Mouse (Mus musculus) 3T3-L1 (cell line): ENCODE data around the gene Zfp524.
"Not testable (repeated sequence)": the region's sequence is repeated elsewhere in the genome, so short reads cannot be mapped to it uniquely, and the experiment has no call there.

Source experiments
- DNase-seq: peaks from one replicate; pipeline ENCODE4 v3.0.0-alpha.2; 2015; ENCODE audit warnings: low read depth, low spot score

Gene Zfp524

DNA sequence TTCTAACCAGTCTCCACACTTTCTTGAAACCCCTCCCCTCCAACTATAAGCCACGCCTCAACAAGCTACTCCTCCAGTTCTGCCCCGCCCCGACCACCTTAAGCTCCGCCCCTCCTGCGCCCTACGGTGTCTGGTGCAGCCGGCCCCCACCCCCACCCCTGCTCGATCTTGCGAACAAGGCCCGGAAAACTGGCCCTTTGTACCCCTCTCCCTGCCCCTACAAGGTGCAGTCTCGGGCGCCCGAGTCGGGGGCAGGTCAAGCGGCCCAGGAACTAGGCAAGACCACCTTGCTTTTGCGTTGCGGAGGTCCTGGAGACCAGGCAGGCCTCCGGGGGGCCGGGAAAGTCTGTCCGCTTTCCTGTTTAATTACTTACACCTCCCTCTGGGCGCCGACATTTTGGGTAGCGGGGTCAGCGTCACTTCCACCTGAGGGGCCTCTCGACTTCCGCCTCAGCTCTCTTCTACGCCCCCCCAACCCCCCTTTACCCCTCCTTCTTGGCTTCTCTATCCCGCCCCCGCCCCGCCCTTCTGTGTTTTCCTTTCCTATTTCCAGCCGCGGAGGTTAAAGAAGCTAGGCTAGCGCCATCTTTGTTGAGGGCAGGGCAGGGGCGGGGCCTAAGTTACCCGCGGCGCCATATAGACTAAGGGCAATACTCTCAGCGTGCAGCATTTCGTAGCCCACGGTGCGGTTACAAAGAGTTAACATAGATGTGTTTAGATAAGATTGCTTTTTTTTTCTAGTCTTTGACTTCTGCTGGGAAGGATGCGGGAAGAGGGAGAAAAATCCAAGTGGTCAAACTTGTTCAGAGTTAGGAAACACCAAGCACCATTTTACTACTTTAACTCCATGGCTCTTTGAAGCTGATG, at the start of gene Zfp524, which contains the start of gene Fiz1:
Gene Zfp524 (plus strand): TSS at position 165 of the 867 bp plus-strand sequence.
Gene Fiz1 (minus strand): TSS at position 447 of the 867 bp plus-strand sequence.
- DNase-seq, result peak; percentile 96

DNA sequence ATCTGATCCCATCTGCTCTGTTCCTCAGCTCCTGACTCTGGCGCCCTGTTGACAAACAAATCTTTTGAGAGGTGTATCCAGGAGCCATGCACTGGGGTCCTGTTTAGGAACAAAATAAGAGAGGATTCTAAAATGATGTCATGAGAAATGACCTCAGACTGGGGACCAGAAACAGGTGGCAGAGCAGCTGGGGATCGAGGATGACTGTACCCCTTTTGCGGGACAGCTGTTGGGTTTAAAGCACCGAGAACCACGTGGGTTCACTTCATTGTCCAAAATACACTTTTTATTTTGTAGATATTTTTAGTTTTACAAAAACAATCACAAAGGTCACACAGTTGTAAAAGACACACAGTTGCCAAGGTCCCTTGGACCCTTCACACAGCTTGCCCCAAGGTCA, 49.2 kb upstream of the Zfp524 start:
- DNase-seq, result no peak

DNA sequence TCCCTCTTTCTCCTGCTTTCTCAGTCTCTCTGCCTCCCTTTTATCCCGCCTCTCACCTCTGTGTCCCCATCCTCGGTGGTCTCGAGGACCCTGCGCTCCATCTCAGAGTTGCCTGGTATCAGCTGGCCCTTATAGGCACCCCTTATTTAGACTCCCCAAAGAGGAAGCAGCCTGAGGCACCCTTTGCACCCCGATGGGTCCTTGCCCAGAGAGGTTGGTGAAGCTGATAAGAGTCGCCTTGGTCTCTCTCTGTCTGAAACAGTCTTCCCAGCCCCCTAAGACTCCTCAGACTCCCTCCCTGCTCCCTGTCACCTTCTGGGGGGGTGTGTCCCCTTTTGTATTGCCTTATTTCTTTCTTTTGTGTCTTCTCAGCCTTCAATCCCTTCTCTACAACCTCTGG, 43.1 kb upstream of the Zfp524 start, which contains the start of gene Sbk3:
Gene Sbk3 (minus strand): TSS at position 101 of the 400 bp plus-strand sequence.
- no peak for DNase-seq

DNA sequence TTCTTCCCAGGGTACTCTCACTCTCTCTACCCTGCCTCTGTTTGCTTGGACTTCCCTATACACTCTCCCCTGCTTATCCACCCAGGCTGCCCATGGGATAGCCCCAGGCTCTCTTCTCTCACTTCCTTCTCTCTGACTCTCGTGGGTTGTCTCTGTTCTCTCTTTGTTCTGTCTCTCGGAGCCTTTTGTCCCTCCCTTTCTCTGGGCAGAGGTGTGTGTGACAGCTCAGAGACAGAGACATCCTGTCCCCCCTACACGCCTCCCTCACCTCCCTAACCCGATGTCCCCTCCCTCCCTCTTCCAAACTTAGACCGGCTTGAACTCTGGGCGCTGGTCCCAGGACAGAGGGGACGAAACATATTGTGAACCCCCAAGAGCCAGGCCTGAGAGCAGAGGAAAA, 42.5 kb upstream of the Zfp524 start:
- no peak for DNase-seq

DNA sequence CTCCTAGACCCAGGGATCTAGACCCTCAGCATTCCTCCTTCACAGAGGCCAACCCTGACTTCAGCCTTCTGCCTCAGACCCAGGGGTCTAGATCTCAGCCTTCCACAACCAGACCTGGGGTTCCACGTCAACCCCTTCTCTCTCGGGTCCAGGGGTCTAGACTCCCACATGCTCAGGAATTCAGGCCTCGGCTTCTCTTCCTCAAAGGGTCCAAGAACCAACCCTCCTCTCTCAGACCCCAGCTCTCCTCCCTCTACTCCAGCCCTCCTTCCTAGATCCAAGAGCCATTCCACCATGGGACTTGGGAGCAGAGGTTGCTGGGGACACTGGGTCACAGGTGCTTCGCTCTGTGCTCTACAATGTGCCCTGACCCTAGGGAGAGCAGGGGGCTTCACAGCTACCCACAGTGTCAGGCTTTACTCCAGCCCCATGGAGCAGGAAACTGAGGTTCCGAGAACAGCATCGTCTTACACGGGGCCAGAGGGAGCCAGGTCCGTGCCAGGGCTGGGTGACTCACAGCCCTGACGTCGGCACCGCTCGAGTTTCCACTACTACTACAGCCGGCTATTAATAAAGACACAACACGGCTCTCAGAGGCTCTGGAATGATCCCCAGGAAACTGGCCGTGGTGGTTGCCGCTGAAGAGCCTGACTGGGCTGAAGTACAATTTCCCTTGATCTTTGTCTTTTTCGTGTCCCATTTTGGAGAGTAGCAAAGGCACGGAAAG, 41.7 kb upstream of the Zfp524 start:
- DNase-seq, result peak; percentile 91

DNA sequence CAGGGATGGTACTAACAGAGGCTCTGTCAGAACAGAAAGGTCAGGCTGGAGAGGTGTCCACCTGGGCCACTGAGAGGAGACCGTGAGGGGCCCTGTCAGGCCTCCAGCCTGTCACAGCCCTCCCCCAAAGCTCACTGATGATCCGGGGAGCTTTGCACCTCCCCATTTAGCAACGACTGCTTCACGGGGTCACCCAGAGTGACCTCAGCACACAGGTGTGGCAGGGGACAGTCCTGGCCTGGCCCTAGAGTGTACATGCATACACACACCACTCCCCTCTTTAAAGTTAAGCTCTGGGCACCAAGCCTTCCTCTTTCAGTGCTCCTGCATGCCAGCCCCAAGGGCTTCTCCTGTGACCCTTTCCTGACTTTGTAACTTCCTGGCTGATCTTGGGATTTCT, 38.8 kb upstream of the Zfp524 start:
- no peak for DNase-seq

DNA sequence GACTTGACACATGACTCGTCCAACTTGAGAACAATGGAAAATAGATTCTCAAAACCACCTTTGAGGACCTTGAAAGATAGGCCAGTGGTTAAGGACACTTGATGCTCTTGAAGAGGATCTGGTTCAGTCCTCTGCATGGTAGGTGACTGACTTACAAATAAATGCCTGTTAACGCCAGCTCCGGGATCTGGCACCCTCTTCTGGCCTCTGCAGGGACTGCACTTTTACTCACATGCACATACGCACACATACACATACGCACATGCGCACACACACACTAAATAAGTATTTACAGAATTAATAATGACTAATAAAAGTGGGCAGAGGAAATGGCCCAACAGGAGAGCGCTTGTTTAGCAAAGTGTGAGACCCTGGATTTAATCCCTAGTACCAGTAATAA, 37.4 kb upstream of the Zfp524 start:
- DNase-seq, result no peak

DNA sequence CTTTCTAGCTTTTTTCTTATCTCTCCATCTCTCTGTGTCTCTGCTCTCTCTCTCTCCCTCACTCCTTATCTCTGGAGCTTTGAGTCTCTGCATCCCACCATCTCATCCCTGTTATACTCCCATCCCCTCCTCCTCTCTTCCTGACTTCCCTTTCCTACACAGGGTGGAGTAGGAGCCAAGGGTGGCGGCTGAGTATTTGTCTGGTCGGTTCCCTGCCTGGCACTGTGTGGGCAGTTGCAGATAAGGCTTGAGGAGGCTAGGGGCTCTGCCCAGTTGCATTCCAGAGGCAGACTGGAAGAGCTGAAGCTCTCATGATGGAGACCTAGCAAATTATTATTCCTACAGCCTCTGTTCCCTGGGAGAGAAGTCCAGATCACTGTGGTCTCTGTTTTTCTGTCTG, 26.0 kb upstream of the Zfp524 start:
- DNase-seq, result no peak

DNA sequence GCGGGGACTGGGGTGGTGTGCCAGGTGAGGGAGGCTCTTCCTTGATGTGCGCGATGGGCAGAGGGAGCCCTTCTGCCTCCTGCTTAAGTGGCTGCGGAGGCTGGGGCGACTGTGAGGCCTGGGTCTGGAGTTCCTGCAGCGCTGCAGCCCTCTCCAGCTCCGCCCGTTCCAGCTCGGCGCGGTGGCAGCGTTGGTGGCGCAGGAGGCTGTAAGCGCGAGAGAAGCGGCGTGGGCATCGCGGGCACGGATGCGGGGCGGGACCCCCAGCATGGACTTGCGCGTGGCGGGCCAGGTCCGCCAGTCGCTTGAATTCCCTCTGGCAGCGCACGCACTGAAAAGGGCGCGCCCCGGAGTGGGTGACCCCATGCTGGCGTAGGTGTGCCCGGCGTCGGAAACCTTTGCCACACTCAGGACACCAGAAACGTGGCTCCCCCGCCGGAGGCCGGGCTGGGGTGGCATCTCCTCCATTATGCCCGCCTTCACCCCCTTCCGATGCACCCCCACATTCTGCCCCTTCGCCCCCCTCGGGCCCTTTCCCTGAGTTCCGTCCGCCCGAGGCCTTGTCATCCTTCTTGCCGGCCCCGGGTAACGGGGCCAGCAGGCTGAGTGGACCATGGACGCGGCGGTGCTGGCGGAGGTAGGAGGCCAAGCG, 20.7 kb upstream of the Zfp524 start:
- no peak for DNase-seq

DNA sequence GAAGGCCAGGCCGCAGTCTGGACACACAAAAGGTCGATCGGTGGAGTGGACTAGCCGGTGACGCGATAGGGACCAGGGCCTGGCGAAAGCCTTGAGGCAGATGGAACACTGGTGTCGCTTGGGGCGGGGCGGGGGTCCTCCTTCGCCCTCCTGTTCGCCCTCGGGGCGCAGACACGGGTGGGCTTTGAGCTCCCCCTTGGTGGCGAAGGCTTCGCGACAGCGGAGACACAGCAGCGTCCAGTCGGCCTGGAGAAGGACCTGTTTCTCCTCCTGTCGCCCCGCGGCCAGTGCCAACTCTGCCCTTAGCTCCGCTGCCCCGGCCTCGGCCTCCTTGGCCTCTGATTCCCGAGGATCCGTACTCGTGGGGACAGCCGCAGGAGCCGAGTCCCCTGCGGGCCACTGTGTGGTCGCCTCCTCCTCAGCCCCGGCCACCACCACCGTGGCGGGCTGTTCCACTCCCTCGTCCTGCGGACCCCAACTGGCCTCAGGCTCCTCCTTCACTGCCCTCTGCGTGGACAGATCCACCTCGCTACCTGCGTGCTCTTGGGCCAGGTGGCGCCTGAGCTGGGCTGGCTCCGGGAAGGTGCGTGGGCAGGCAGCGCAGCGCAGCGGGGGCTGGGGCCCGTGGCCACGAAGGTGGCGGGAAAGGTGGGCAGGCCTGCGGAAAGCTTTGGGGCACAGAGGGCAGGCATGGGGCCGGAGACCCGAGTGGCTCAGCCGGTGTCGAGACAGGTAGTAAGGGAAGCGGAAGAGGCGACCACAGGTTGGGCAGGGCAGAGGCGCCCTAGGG, 20.0 kb upstream of the Zfp524 start:
- DNase-seq, result no peak

DNA sequence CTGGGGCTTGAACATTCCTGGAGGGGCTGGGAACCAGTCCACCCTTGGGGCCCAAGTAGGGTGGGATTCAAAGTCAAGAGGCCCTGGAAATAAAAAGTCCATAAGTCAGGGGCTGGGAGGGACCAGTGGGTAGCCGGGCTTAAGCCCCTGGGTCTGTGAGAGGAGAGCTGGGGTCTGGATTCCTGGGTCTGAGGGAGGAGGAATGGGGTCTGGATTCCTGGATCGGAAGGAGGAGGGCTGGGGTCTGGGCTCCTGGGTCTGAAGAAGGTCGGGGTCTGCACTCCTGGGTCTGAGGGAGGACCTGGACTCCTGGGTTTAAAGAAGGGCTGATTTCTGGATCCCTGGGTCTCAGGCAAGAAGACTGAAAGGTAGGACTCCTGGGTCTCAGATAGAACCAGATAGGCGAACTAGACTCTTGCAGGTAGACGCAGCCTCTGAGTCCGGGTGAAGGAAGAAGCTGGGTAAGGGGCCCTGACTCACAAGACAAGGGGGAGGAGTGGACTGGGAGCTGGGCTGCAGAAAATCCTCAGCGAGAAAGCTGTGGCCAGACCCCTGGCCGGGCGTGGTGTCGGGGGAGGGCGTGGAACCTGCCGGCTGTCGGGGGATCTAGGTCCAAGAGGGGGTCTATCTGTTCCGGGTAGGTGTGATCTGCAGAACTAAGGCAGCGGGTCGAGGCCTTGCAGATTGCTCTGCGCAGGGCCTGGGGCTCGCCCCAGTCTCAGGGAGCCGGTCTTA, 18.8 kb upstream of the Zfp524 start:
- DNase-seq, result no peak

DNA sequence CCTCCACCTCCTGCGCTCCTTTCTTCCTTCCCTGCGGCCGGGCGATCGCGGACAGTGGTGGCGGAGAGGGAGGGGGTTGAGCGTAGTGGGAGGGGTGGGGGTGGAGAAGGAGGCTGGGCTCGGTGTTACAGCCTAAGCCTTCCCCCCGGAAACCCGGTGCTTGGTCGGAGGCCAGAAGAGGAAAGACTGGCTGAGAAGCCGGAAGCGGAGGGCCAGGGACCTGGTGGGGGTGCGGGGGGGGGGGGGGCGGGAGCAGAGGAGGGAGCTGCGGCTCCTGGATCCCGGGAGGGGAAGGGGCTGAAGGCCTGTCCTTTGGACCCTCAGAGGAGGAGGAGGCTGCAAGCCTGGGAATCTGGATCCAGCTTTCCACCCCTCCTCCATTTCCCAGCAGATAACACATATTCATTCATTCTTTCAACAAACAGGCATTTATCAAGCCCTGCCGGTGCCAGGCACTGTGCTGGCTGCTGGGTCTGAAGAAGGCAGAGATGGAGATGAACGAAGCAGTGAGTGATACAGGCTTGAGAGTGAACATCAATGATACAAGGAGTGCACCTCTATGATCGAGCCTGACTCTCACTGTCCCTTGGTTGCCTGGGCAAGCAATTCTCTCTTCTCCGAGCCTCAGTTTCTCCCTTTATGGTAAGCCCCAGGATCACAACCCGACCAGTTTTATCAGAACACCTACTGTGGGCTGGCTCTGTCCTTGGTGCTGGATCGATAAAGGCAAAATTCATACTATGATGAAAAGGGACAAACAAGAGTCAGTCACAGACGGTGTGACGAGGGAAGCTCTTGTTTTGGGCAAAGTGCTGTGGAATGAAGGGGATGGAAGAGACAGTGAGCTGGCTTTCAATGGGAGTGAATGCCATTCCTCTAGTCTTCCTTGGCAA, 18.0 kb upstream of the Zfp524 start, which contains the start of gene Zfp579:
Gene Zfp579 (minus strand): TSS at position 156 of the 893 bp plus-strand sequence.
- DNase-seq, result peak; percentile 86

DNA sequence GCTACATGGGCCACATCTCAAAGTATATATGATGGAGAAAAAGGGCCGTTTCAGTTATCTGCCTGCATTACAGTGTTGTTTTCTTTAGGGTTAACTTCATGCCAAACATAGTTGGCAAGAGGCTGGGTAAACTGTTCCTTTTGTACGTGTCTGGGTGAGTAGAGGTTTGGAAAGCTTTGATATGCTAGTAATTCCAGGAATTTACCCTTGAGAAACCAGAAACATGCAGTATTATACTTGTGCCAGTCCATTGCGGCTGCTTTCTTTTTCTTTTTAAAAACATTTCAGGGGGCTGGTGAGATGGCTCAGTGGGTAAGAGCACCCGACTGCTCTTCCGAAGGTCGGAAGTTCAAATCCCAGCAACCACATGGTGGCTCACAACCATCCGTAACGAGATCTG, 17.3 kb upstream of the Zfp524 start:
- DNase-seq, result peak; percentile 55

DNA sequence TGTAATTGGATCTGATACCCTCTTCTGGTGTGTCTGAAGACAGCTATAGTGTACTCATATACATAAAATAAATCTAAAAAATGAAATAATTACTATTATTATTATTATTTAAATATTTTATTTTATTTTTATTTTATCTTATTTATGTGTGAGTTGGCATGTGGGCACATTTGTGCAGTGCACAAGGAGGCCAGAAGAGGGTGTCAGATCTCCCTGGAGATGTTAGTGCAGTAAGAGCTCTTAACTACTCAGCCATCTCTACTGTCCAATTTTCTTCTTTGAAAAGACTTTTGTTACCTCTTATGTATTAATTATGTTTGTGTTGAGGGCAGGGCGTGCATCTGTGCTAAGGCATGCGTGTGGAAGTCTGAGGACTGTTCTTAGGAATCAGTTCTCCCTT, 14.3 kb upstream of the Zfp524 start:
- DNase-seq, result peak; percentile 39

DNA sequence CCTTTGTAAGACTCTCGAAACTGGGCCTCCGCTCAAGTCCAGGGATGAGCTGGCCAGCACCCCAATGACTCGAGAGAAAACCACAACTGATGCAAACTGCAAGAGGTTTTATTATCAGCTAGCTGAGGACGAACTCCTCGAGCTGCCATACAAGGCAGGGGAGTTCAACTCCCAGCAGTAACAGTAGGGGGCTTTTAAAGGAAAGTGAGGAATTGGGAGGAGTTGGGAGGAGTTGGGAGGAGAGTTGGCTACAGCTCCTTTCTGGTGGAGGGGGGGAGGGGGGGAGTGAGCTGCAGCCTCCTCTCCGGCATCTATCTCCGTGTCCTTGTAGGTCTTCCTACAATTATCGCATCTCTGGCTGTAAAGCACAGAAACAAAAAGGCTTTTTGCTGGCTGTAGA, 11.3 kb upstream of the Zfp524 start:
- not testable (repeated sequence) for DNase-seq

DNA sequence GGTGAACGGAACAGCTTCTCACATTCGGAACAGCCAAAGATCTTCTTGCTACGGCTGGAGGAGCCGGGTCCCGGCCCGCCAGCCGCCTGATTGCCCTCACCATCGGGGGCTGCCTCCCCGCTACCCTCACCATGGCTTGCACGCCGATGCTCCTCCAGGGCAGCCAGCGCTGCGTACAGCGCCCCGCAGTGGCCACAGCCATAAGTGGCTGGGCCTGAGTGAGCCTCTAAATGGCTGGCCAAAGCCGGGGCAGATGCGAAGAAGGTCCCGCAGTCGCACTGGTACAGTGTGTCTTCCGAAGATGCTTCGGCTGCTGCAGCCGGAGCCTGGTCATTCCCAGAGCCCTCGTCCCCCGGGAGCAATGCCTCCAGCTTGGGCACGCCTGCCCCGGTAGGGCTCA, 6.0 kb upstream of the Zfp524 start:
- DNase-seq, result no peak

DNA sequence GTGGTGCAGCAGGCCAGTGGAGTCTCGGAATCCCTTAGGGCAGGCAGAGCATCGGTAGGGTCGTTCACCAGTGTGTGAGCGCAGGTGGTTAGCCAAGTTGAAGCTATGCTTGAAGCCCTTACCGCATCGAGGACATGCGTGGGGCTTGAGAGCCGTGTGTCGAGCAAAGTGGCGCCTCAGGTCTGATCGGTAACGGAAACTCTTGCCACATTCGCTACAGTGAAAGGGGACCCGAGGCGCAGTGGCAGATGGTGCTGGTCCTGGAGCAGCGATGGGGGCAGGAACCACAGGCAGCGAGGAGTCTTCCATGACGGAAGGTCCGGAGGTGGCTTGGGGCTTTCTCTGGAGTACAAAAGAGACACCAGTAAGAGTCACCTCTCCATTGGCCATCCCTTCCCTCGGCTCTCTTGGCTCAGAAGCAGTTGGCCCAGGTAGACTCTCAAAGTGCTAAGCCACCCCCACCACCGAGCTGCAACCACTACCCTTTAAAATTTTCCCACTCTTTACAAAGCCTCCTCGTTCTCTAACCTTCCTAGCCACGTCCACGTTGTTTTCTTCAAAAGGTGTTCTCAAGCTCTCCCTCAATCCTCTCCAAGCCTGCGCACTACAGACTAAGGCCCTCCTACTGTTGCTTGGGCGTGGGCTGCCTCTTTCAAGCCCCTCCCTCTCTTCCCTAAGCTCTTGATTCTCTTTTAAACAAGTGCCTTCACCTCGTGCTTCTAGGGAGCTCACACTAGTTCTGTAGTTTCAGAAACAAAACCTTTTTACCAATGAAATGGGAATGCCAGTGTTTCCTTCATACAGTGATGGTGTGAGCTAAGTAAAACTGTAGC, 1.3 kb upstream of the Zfp524 start:
- DNase-seq, result no peak

DNA sequence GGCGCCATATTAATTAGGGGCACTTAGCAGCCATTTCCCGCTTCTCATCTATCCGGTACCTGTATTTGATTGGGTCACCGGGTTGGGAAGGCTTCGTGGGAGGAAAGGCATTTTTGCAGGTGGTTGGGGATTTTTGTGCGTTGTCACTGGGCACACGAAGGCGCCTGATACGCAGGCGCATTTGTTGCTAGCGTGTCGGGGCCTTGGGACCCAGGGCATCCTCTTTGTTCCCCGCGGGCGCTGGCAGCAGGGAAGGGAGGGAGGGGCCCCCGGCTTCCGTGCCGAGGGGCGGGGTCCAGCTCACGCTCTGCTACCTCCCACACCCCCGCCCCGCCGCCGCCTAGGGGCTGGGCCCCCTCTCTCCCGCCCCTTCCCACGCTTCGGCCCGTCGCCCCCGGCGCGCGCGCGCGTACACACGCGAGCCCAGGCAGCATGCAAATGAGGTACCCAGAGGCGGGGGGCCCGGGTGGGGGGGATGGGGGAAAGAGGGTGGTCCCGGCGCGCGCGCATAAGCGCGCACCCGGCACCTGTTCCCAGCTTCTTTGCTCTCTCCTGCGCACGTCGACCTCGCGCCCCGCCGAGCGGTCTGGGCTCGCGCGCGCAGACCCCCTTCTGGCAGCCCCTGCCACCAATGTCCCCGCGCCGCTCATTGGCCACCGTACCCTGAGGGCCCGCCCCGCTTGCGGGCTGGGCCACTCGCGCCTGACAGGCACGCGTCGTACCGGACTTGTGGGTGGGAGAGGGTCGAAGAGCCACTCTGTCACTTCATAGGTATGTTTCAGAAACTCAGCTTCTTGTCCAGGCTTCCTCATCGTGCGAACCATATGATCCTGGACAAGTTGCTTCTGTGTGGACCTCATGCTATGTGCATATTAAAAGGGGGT, 1.1 kb downstream of the Zfp524 start, which contains the start of gene Gm44973:
Gene Gm44973 (plus strand): TSS at position 379 of the 884 bp plus-strand sequence.
- peak; percentile 94 for DNase-seq
